Comparison of ENCODE assay signal across 23 mouse cellular contexts in genomic region chr2:106074441-106074840, GRCm38 (mm10).
DNase-seq lines count a peak whose midpoint lies in the region; ATAC-seq and TF ChIP-seq lines count a peak whose summit lies in the region.
"Had no signal": no experiment of that assay in that cellular context is flagged by ENCODE, and none has a peak within 500 bp of the region (broad histone marks: within the 10 kb centered on the region; RNA-seq: fewer than 3 reads in every experiment).

No protein-coding gene starts in this region.

- no peak for TF ChIP-seq CTCF in midbrain, postnatal 0 days (IDR thresholded peaks at IDR 0.05)

- no peaks in the 10 kb centered on the region for H3K36me3 ChIP-seq in forebrain, embryonic 11.5 days (ENCODE audit: control insufficient read depth, insufficient read depth, low read length)
- H3K36me3 ChIP-seq in forebrain, embryonic 10.5 days (replicated peaks), result no peaks in the 10 kb centered on the region
- H3K36me3 ChIP-seq in midbrain, postnatal 0 days (ENCODE audit: insufficient read depth, low read length), result no peaks in the 10 kb centered on the region
- no peaks in the 10 kb centered on the region for H3K36me3 ChIP-seq in midbrain, embryonic 16.5 days (ENCODE audit: control insufficient read depth, insufficient read depth, low read length)
- no peaks in the 10 kb centered on the region for H3K36me3 ChIP-seq in forebrain, embryonic 13.5 days (ENCODE audit: poor library complexity, severe bottlenecking)
- no peaks in the 10 kb centered on the region for H3K36me3 ChIP-seq in hindbrain, embryonic 16.5 days (ENCODE audit: control insufficient read depth, insufficient read depth, low read length)
- no peaks in the 10 kb centered on the region for H3K36me3 ChIP-seq in intestine, embryonic 16.5 days (ENCODE audit: control insufficient read depth, insufficient read depth, low read length)
- H3K36me3 ChIP-seq: limb, embryonic 12.5 days; midbrain, embryonic 13.5 days had no signal

- H3K27ac ChIP-seq in forebrain, embryonic 11.5 days (ENCODE audit: low read depth, low read length), result no peak overlapping the region
- no peak overlapping the region for H3K27ac ChIP-seq in forebrain, embryonic 10.5 days
- H3K27ac ChIP-seq in midbrain, postnatal 0 days (ENCODE audit: low read depth, low read length), result no peak overlapping the region
- no peak overlapping the region for H3K27ac ChIP-seq in midbrain, embryonic 16.5 days (ENCODE audit: low read length)
- H3K27ac ChIP-seq in forebrain, embryonic 13.5 days, result no peak overlapping the region
- no peak overlapping the region for H3K27ac ChIP-seq in hindbrain, embryonic 16.5 days (ENCODE audit: low read depth, low read length)
- no peak overlapping the region for H3K27ac ChIP-seq in intestine, embryonic 16.5 days (ENCODE audit: low read length)
- H3K27ac ChIP-seq: gastrocnemius, adult 2 months; limb, embryonic 12.5 days; midbrain, embryonic 13.5 days had no signal

- no peak overlapping the region for H3K9ac ChIP-seq in forebrain, embryonic 11.5 days (ENCODE audit: low read length)
- no peak overlapping the region for H3K9ac ChIP-seq in midbrain, postnatal 0 days (replicated peaks; ENCODE audit: low read length, poor library complexity, severe bottlenecking)
- H3K9ac ChIP-seq in midbrain, embryonic 16.5 days (ENCODE audit: low read depth, low read length), result no peak overlapping the region
- H3K9ac ChIP-seq in forebrain, embryonic 13.5 days, result no peak overlapping the region
- no peak overlapping the region for H3K9ac ChIP-seq in hindbrain, embryonic 16.5 days (ENCODE audit: low read depth, low read length)
- H3K9ac ChIP-seq in intestine, embryonic 16.5 days (ENCODE audit: low read depth, low read length), result no peak overlapping the region
- H3K9ac ChIP-seq: limb, embryonic 12.5 days; liver, postnatal 0 days; midbrain, embryonic 13.5 days had no signal

- 37% methylated on average over 6 of the region's 6 CpGs for WGBS in forebrain, embryonic 11.5 days
- WGBS in forebrain, embryonic 10.5 days, result 55% methylated on average over 6 of the region's 6 CpGs
- WGBS in midbrain, postnatal 0 days, result 66% methylated on average over 6 of the region's 6 CpGs
- 55% methylated on average over 6 of the region's 6 CpGs for WGBS in midbrain, embryonic 16.5 days
- 25% methylated on average over 6 of the region's 6 CpGs for WGBS in forebrain, embryonic 13.5 days
- 17% methylated on average over 6 of the region's 6 CpGs for WGBS in hindbrain, embryonic 16.5 days
- 79% methylated on average over 6 of the region's 6 CpGs for WGBS in intestine, embryonic 16.5 days

- H3K27me3 ChIP-seq in forebrain, embryonic 11.5 days (ENCODE audit: control insufficient read depth, insufficient read depth, low read length), result 0 out of 2 replicates have a peak, but pooled peaks cover 2% of the 10 kb centered on the region
- peaks cover 37% of the 10 kb centered on the region for H3K27me3 ChIP-seq in forebrain, embryonic 10.5 days (ENCODE audit: poor library complexity, severe bottlenecking)
- H3K27me3 ChIP-seq in midbrain, postnatal 0 days (ENCODE audit: insufficient read depth, low read length), result no peaks in the 10 kb centered on the region
- H3K27me3 ChIP-seq in midbrain, embryonic 16.5 days (ENCODE audit: control insufficient read depth, insufficient read depth, low read depth, low read length), result no peaks in the 10 kb centered on the region
- H3K27me3 ChIP-seq in forebrain, embryonic 13.5 days, result peaks cover 4% of the 10 kb centered on the region
- H3K27me3 ChIP-seq in hindbrain, embryonic 16.5 days (replicated peaks; ENCODE audit: control insufficient read depth, insufficient read depth, low read length), result no peaks in the 10 kb centered on the region
- H3K27me3 ChIP-seq in intestine, embryonic 16.5 days (replicated peaks; ENCODE audit: control insufficient read depth, insufficient read depth, low read length), result no peaks in the 10 kb centered on the region
- H3K27me3 ChIP-seq: limb, embryonic 12.5 days had no signal

- ATAC-seq in forebrain, embryonic 11.5 days (replicated peaks; ENCODE audit: low FRiP score), result peak; percentile 66
- no peak for ATAC-seq in midbrain, postnatal 0 days (ENCODE audit: low FRiP score)
- ATAC-seq in midbrain, embryonic 16.5 days, result no peak; the same call in 1 of the 2 replicates
- ATAC-seq in forebrain, embryonic 13.5 days, result peak; percentile 79
- peak; percentile 54; the same call in 1 of the 2 replicates for ATAC-seq in hindbrain, embryonic 16.5 days
- no peak for ATAC-seq in erythroblast, adult 5-6 weeks (replicated peaks; ENCODE audit: low FRiP score, poor library complexity, severe bottlenecking)
- ATAC-seq in intestine, embryonic 16.5 days, result no peak
- ATAC-seq: liver, postnatal 0 days; lung, postnatal 0 days; midbrain, embryonic 13.5 days had no signal

- no peak overlapping the region for H3K4me2 ChIP-seq in forebrain, embryonic 11.5 days (ENCODE audit: low read depth, low read length, severe bottlenecking)
- no peak overlapping the region for H3K4me2 ChIP-seq in midbrain, postnatal 0 days (ENCODE audit: low read depth, low read length, poor library complexity, severe bottlenecking)
- no peak overlapping the region for H3K4me2 ChIP-seq in midbrain, embryonic 16.5 days (ENCODE audit: low read length)
- no peak overlapping the region for H3K4me2 ChIP-seq in forebrain, embryonic 13.5 days
- no peak overlapping the region for H3K4me2 ChIP-seq in hindbrain, embryonic 16.5 days (ENCODE audit: low read length)
- no peak overlapping the region for H3K4me2 ChIP-seq in intestine, embryonic 16.5 days (ENCODE audit: low read depth, low read length)
- H3K4me2 ChIP-seq: limb, embryonic 12.5 days; liver, embryonic 11.5 days; midbrain, embryonic 13.5 days had no signal

- H3K9me3 ChIP-seq in forebrain, embryonic 11.5 days (ENCODE audit: control insufficient read depth, low read length), result no peaks in the 10 kb centered on the region
- no peaks in the 10 kb centered on the region for H3K9me3 ChIP-seq in forebrain, embryonic 10.5 days
- H3K9me3 ChIP-seq in midbrain, postnatal 0 days (ENCODE audit: low read length), result no peaks in the 10 kb centered on the region
- H3K9me3 ChIP-seq in midbrain, embryonic 16.5 days (replicated peaks; ENCODE audit: control insufficient read depth, low read length, poor library complexity, severe bottlenecking), result no peaks in the 10 kb centered on the region
- no peaks in the 10 kb centered on the region for H3K9me3 ChIP-seq in forebrain, embryonic 13.5 days (replicated peaks)
- no peaks in the 10 kb centered on the region for H3K9me3 ChIP-seq in hindbrain, embryonic 16.5 days (ENCODE audit: control insufficient read depth, low read length)
- no peaks in the 10 kb centered on the region for H3K9me3 ChIP-seq in intestine, embryonic 16.5 days (ENCODE audit: control insufficient read depth, low read length)
- H3K9me3 ChIP-seq: limb, embryonic 12.5 days; midbrain, embryonic 13.5 days had no signal

- no peak overlapping the region for H3K4me3 ChIP-seq in forebrain, embryonic 11.5 days (ENCODE audit: low read depth, low read length)
- no peak overlapping the region for H3K4me3 ChIP-seq in forebrain, embryonic 10.5 days
- H3K4me3 ChIP-seq in midbrain, postnatal 0 days (ENCODE audit: low read depth, low read length), result no peak overlapping the region
- H3K4me3 ChIP-seq in midbrain, embryonic 16.5 days (ENCODE audit: low read depth, low read length), result no peak overlapping the region
- no peak overlapping the region for H3K4me3 ChIP-seq in forebrain, embryonic 13.5 days
- no peak overlapping the region for H3K4me3 ChIP-seq in hindbrain, embryonic 16.5 days (ENCODE audit: low read length)
- H3K4me3 ChIP-seq in intestine, embryonic 16.5 days (ENCODE audit: low read length), result no peak overlapping the region
- H3K4me3 ChIP-seq: gastrocnemius, adult 2 months; limb, embryonic 12.5 days; midbrain, embryonic 13.5 days had no signal

- H3K4me1 ChIP-seq in forebrain, embryonic 11.5 days (replicated peaks; ENCODE audit: control insufficient read depth, insufficient read depth, low read length), result 0 out of 2 replicates have a peak, but pooled peaks cover 2% of the 10 kb centered on the region
- peaks cover 26% of the 10 kb centered on the region for H3K4me1 ChIP-seq in forebrain, embryonic 10.5 days
- no peaks in the 10 kb centered on the region for H3K4me1 ChIP-seq in midbrain, postnatal 0 days (ENCODE audit: insufficient read depth, low read length)
- H3K4me1 ChIP-seq in midbrain, embryonic 16.5 days (ENCODE audit: control insufficient read depth, insufficient read depth, low read length), result no peaks in the 10 kb centered on the region
- peaks cover 10% of the 10 kb centered on the region for H3K4me1 ChIP-seq in forebrain, embryonic 13.5 days
- no peaks in the 10 kb centered on the region for H3K4me1 ChIP-seq in hindbrain, embryonic 16.5 days (ENCODE audit: control insufficient read depth, insufficient read depth, low read depth, low read length)
- no peaks in the 10 kb centered on the region for H3K4me1 ChIP-seq in intestine, embryonic 16.5 days (ENCODE audit: control insufficient read depth, insufficient read depth, low read length)
- H3K4me1 ChIP-seq: limb, embryonic 12.5 days had no signal

- DNase-seq in forebrain, embryonic 11.5 days (ENCODE audit: low spot score), result peak; percentile 51
- DNase-seq in forebrain, embryonic 10.5 days (ENCODE audit: extremely low spot score, low spot score), result no peak
- peak; percentile 32 for DNase-seq in midbrain, postnatal 0 days (ENCODE audit: low spot score)
- DNase-seq: adrenal gland, postnatal 14 days; cerebellum, adult 8-10 months; cerebellum, postnatal 36 days; gastrocnemius, adult 2 months; heart, postnatal 36 days; kidney, adult 9 months; kidney, postnatal 14 days; liver, postnatal 0 days; right cerebral cortex, adult 18-20 months; thymus, adult 18-20 months; thymus, postnatal 36 days had no signal

Comparison
In these comparisons a context has a peak if more than half of its experiments do, and no peak if none do; other contexts are left out.
1. ATAC-seq: peak in forebrain, embryonic 11.5 days (single experiment), forebrain, embryonic 13.5 days (single experiment) and hindbrain, embryonic 16.5 days (single experiment); none in midbrain, postnatal 0 days (single experiment), midbrain, embryonic 16.5 days (single experiment), erythroblast, adult 5-6 weeks (single experiment) and intestine, embryonic 16.5 days (single experiment).